Mouse (Mus musculus) limb, embryonic 11.5 days (tissue): ENCODE results near the gene Mylk. TPM values are rescaled to one million over a fixed set of nuclear protein-coding genes. Genes with fewer than 3 reads are reported as not detected.

Source experiments
- ATAC-seq: fragments of 200-750 bp; cut with Nextera tagmentation; 2 replicates; pipeline ENCODE4 v1.8.0; 2017; ENCODE audit warnings: low read depth; ENCODE audit not compliant: insufficient number of reproducible peaks, low FRiP score, low TSS enrichment
- DNase-seq: peaks from one replicate; pipeline ENCODE4 v3.0.0-alpha.2; 2015; ENCODE audit warnings: low spot score
- H3K27ac ChIP-seq: fragments of 300-500 bp; sonication (generic); replicated peaks from 2 replicates; pipeline ENCODE4 v1.5.1; 2014; ENCODE audit warnings: low read depth, mild to moderate bottlenecking, low read length
- H3K27me3 ChIP-seq: fragments of 300-500 bp; sonication (generic); 2 replicates; pipeline ENCODE4 v1.6.1; 2014; ENCODE audit warnings: mild to moderate bottlenecking, low read length, mixed read lengths; ENCODE audit not compliant: control insufficient read depth, insufficient read depth
- H3K36me3 ChIP-seq: fragments of 300-500 bp; sonication (generic); 2 replicates; pipeline ENCODE4 v1.6.1; 2014; ENCODE audit warnings: mild to moderate bottlenecking, low read length, moderate library complexity, mixed read lengths; ENCODE audit not compliant: control insufficient read depth, insufficient read depth
- H3K4me1 ChIP-seq: fragments of 300-500 bp; sonication (generic); 2 replicates; pipeline ENCODE4 v1.6.1; 2014; ENCODE audit warnings: low read length, mixed read lengths; ENCODE audit not compliant: control insufficient read depth, insufficient read depth
- H3K4me2 ChIP-seq: fragments of 300-500 bp; sonication (generic); 2 replicates; pipeline ENCODE4 v1.6.1; 2014; ENCODE audit warnings: low read depth, mild to moderate bottlenecking, moderate library complexity; ENCODE audit not compliant: severe bottlenecking
- H3K4me3 ChIP-seq: fragments of 300-500 bp; sonication (generic); 2 replicates; pipeline ENCODE4 v1.5.1; 2014; ENCODE audit warnings: low read depth, low read length
- H3K9ac ChIP-seq: fragments of 300-500 bp; sonication (generic); 2 replicates; pipeline ENCODE4 v1.6.1; 2014; ENCODE audit warnings: mild to moderate bottlenecking, low read length
- H3K9me3 ChIP-seq: fragments of 300-500 bp; sonication (generic); 2 replicates; pipeline ENCODE4 v1.6.1; 2016; ENCODE audit warnings: low read length; ENCODE audit not compliant: control insufficient read depth
- WGBS: fragments of 180-500 bp; shearing (Covaris S2); extraction: QIAGEN DNeasy Blood & Tissue Kit; methylation state at CpG from one replicate; pipeline ENCODE4 v1.1.7; 2014; 5-methylcytosine and 5-hydroxymethylcytosine counted together
- polyA plus RNA-seq: library from polyadenylated mRNA; unstranded; fragments of >200 nt; fragmentation: Nextera tagmentation; extraction: Ambion mirVana; gene quantifications from 2 replicates; pipeline ENCODE4 v1.2.1, GENCODE M21; 2014

Gene Mylk
- polyA plus RNA-seq, 1 experiment from 2014 or later, result 5.4 TPM

DNA sequence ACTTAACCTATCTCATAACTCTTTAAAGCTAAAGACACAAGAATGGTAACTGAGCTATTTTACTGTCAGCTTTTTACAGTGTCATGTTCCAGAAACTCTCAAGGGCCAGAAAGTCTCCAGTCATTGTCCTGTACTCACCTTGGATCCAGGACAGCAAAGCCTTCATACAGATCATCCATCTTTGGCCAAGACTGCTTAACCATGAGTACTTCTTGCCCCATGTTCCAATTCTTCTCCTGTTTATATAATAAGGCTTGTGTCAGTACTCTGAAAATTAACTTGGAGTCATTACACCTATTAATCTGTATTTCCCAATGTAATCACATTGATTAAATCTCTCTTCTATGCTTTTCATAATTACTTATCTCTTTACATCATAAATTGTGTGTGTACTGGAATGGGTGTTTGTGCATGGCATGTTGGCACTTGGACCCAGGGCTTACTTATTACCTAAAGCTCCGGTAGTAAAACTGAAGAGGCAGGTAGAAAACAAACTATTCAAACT is 273.5 kb downstream of the Mylk start:
- no peak overlapping the region for H3K27ac ChIP-seq
- H3K27me3 ChIP-seq, result no peaks in the 10 kb centered on the region
- H3K4me3 ChIP-seq, result no peak overlapping the region
- no peaks in the 10 kb centered on the region for H3K4me1 ChIP-seq
- no peak overlapping the region for H3K9ac ChIP-seq
- no peaks in the 10 kb centered on the region for H3K36me3 ChIP-seq
- WGBS, result 91% methylated on average over 1 of the region's 1 CpGs
- DNase-seq, result no peak
- no peak for ATAC-seq
- no peak overlapping the region for H3K4me2 ChIP-seq
- H3K9me3 ChIP-seq, result no peaks in the 10 kb centered on the region

GRCm38 (mm10) chr16:35021903-35022241 is 276.9 kb downstream of the Mylk start:
- ATAC-seq (no peak; the same call in 1 of the 2 replicates), DNase-seq (no peak)
- Histone ChIP-seq H3K4me1 (no peaks in the 10 kb centered on the region), H3K4me3 (peak overlapping the region; percentile 79), H3K27me3 (no peaks in the 10 kb centered on the region), H3K4me2 (peak overlapping the region; percentile 54), H3K9ac (no peak overlapping the region; the same call in 1 of the 2 replicates), H3K27ac (no peak overlapping the region), H3K9me3 (no peaks in the 10 kb centered on the region), H3K36me3 (peaks cover 2% of the 10 kb centered on the region; the same call in 1 of the 2 replicates)
- WGBS, result 53% methylated on average over 5 of the region's 5 CpGs

DNA sequence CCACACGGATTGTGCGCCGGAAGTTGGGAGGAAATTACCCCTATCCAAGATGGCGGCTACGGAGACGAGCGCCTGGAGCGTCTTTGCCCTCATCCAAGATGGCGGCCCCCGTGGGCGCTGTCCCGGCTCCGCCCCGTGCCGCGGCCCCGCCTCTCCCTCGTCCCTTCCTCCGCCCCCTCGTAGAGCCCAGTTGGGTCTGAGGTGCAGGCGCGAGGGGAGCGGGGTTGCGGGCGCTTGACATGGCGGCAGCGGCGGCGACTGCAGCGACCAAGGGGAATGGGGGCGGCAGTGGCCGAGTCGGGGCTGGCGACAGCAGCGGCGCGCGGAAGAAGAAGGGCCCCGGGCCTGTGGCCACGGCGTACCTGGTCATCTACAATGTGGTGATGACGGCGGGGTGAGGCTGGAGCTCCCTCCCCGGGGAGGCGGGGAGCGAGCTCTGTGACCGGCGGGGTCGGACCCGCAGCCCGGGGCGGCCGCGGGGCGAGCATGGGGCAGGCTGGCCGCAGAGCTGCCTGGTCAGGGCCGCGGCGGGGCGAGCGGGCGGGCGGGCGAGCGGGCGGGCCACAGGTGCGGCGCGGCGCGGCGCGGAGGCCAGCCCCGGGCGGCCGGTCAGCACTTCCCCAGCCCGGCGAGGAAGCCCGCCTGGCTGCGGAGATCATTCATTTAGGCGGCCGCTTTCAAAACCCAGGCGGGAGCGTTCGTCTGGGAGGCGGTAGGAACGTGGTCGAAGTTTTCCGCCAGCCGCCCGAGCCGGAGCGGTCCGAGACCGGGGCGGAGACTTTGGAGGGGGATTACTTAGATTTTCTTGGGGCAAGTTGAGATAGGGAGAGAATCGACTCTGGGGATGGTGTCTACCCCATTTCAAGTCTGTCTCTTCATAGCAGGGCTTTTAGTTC is 277.5 kb downstream of the Mylk start, which contains the start of gene Hacd2:
Gene Hacd2 (plus strand): TSS at position 187 of the 896 bp plus-strand sequence.
- H3K4me1 ChIP-seq, result no peaks in the 10 kb centered on the region
- peaks cover 2% of the 10 kb centered on the region; the same call in 1 of the 2 replicates for H3K36me3 ChIP-seq
- H3K27me3 ChIP-seq, result no peaks in the 10 kb centered on the region
- peak; percentile 98 for ATAC-seq
- under 1% methylated on average over 82 of the region's 97 CpGs for WGBS
- peak within 1 kb of the TSS; percentile 79 for H3K4me3 ChIP-seq
- peak; percentile 97 for DNase-seq
- no peaks in the 10 kb centered on the region for H3K9me3 ChIP-seq
- H3K4me2 ChIP-seq, result peak within 1 kb of the TSS; percentile 54
- peak within 1 kb of the TSS; percentile 84 for H3K9ac ChIP-seq
- peak within 1 kb of the TSS; percentile 83 for H3K27ac ChIP-seq

GRCm38 (mm10) chr16:35023138-35023735 is 278.2 kb downstream of the Mylk start:
- WGBS, result 5% methylated on average over 8 of the region's 8 CpGs
- Histone ChIP-seq H3K4me3 (peak overlapping the region; percentile 79), H3K27ac (no peak overlapping the region; the same call in 1 of the 2 replicates), H3K9ac (peak overlapping the region; percentile 84), H3K9me3 (no peaks in the 10 kb centered on the region), H3K4me2 (peak overlapping the region; percentile 54), H3K36me3 (peaks cover 2% of the 10 kb centered on the region; the same call in 1 of the 2 replicates), H3K27me3 (no peaks in the 10 kb centered on the region), H3K4me1 (no peaks in the 10 kb centered on the region)
- no peak for ATAC-seq
- DNase-seq, result no peak

DNA sequence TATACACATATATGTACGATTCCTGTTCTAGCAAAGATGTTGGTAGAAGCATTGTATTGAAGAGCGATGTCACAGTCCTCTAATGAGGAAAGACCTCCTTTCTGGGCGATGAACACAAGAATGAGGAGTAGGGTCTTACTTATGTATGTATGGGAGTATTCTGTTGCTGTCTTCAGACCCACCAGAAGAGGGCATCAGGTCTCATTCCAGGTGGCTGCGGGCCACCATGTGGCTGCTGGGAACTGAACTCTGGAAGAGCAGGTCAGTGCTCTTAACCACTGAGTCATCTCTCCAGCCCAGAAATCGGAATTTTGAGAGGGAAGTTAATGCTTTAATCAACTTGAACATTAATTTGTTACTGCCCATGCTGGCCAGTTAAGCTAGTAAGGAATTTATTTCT is 279.3 kb downstream of the Mylk start:
- no peak overlapping the region for H3K4me3 ChIP-seq
- no peak overlapping the region for H3K27ac ChIP-seq
- H3K4me1 ChIP-seq, result no peaks in the 10 kb centered on the region
- no peaks in the 10 kb centered on the region for H3K9me3 ChIP-seq
- H3K36me3 ChIP-seq, result peaks cover 6% of the 10 kb centered on the region; the same call in 1 of the 2 replicates
- H3K9ac ChIP-seq, result no peak overlapping the region
- DNase-seq (no peak), ATAC-seq (no peak)
- H3K4me2 ChIP-seq, result no peak overlapping the region
- WGBS, result 86% methylated on average over 5 of the region's 5 CpGs
- no peaks in the 10 kb centered on the region for H3K27me3 ChIP-seq

GRCm38 (mm10) chr16:35025347-35025746 is 280.3 kb downstream of the Mylk start:
- no peaks in the 10 kb centered on the region for H3K9me3 ChIP-seq
- 93% methylated on average over 4 of the region's 4 CpGs for WGBS
- H3K4me2 ChIP-seq, result no peak overlapping the region
- H3K4me1 ChIP-seq, result no peaks in the 10 kb centered on the region
- H3K27me3 ChIP-seq, result no peaks in the 10 kb centered on the region
- peaks cover 7% of the 10 kb centered on the region; the same call in 1 of the 2 replicates for H3K36me3 ChIP-seq
- H3K27ac ChIP-seq, result no peak overlapping the region
- H3K9ac ChIP-seq, result no peak overlapping the region
- no peak overlapping the region for H3K4me3 ChIP-seq
- ATAC-seq (no peak), DNase-seq (no peak)

- Histone ChIP-seq H3K4me2 (no peak overlapping the region), H3K27me3 (no peaks in the 10 kb centered on the region), H3K36me3 (peaks cover 4% of the 10 kb centered on the region; the same call in 1 of the 2 replicates), H3K9me3 (no peaks in the 10 kb centered on the region), H3K4me3 (no peak overlapping the region), H3K27ac (no peak overlapping the region), H3K4me1 (peaks cover 4% of the 10 kb centered on the region), H3K9ac (no peak overlapping the region)
- DNase-seq, result no peak
- ATAC-seq, result no peak
- WGBS, result 84% methylated on average over 3 of the region's 3 CpGs
Observed at GRCm38 (mm10) chr16:35033241-35033640, 288.2 kb downstream of the Mylk start.

GRCm38 (mm10) chr16:35033809-35034577 is 289.0 kb downstream of the Mylk start:
- no peak overlapping the region for H3K9ac ChIP-seq
- no peaks in the 10 kb centered on the region for H3K9me3 ChIP-seq
- peaks cover 5% of the 10 kb centered on the region for H3K4me1 ChIP-seq
- peaks cover 4% of the 10 kb centered on the region; the same call in 1 of the 2 replicates for H3K36me3 ChIP-seq
- H3K27me3 ChIP-seq, result no peaks in the 10 kb centered on the region
- no peak overlapping the region for H3K27ac ChIP-seq
- H3K4me2 ChIP-seq, result no peak overlapping the region
- H3K4me3 ChIP-seq, result no peak overlapping the region
- ATAC-seq (no peak), DNase-seq (no peak)
- 76% methylated on average over 8 of the region's 8 CpGs for WGBS
